Mouse (Mus musculus) heart, postnatal 25 days (tissue): ENCODE measurements around the gene Zmynd11. TPM values are rescaled to one million over a fixed set of nuclear protein-coding genes. Genes with fewer than 3 reads are reported as not detected.
"Not testable (repeated sequence)": the region's sequence is repeated elsewhere in the genome, so short reads cannot be mapped to it uniquely, and the experiment has no call there.

Experiments
- DNase-seq: peaks from one replicate; pipeline ENCODE4 v3.0.0; 2022; ENCODE audit warnings: low spot score
- intact Hi-C: fragments of 180-260 bp; cut with DNase I; formaldehyde crosslinking; loops from one replicate; pipeline ENCODE4 v1.15.1; 2025
- total RNA-seq, 2 experiments: library from RNA; stranded (reverse); gene quantifications; 2 replicates each; pipeline ENCODE4 v1.2.3; 2021

Gene Zmynd11
- total RNA-seq, 2 experiments from 2014 or later, result 122 to 135 TPM

- intact Hi-C loops, DNase-seq: not testable (repeated sequence)
Measured at GRCm38 (mm10) chr13:9732262-9732661, 32.9 kb downstream of the Zmynd11 start.

DNA sequence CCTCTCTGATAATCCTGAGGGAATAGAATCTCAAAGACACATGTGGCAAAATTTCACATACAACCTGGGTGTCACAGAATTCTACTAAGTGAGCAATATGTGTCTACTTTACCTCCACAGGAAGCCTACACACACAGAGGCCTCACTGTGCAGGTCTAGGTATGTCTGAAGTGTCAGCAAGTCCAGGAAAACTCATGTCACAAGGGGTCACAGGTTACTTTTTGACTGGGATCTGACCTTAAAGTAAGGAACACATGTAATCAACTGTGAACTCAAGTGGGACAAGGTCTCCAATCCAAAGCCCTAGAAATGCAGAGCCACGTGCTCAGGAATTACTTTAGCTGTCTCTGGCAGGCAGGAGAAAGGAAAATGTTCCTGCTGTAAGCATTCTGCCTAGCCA is 36.1 kb downstream of the Zmynd11 start:
- intact Hi-C loops, result no loop called here
- no peak for DNase-seq

DNA sequence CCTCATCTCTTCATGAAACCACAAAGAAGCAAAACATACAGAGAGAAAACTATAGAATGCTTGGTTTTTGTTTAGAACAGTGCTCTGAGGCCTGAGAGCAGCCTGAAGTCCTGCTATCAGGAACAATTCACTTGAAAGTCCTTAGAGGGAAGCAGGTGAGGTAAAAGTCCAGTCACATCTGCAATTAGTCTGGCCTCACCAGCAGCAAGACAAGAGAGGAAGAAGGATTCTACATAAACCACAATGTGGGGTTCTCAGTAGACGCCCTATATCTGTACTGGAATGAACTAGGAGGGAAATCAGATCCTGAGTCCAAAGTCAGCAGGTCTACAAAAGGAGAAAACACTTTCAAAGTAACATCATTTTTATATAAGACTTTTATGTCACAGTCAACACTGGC is 49.9 kb downstream of the Zmynd11 start:
- no peak for DNase-seq
- intact Hi-C loops, result no loop called here

- DNase-seq, result no peak
- intact Hi-C loops, result loop anchor here (5.0 kb wide), 1 partner anchor 59 kb away; no protein-coding TSS in a partner anchor
Measured at GRCm38 (mm10) chr13:9713462-9714134, 51.5 kb downstream of the Zmynd11 start.

- intact Hi-C loops, result loop anchor here (5.0 kb wide), 1 partner anchor 59 kb away; no protein-coding TSS in a partner anchor
- no peak for DNase-seq
Measured at GRCm38 (mm10) chr13:9712971-9713370, 52.2 kb downstream of the Zmynd11 start.

GRCm38 (mm10) chr13:9712409-9712808 is 52.7 kb downstream of the Zmynd11 start:
- DNase-seq, result no peak
- intact Hi-C loops, result loop anchor here (5.0 kb wide), 1 partner anchor 60 kb away; no protein-coding TSS in a partner anchor

GRCm38 (mm10) chr13:9708433-9709240 is 56.5 kb downstream of the Zmynd11 start:
- no peak for DNase-seq
- intact Hi-C loops, result no loop called here

DNA sequence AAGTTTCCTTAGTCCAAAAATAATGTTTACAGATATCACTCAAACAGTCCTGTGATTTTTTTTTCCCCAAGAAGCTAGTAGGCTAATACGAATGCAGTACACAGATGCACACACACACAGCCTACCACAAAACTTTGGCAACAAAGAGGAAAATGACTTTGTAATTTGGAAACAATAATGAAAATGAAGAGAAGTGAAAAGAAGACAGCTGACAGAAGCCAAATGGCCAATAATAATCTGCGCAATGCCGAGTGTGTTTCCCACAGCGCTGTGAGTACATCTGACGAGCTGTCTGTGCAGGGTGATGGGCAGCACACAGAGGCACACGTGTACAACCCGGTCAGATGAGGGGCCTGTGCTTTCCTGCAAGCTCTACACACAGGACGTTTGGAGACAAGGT is 58.4 kb downstream of the Zmynd11 start:
- intact Hi-C loops, result no loop called here

GRCm38 (mm10) chr13:9702615-9703235 is 62.4 kb downstream of the Zmynd11 start:
- no peak for DNase-seq
- intact Hi-C loops, result no loop called here

More for the DNA sequence above, 58.4 kb downstream of the Zmynd11 start:
- no peak for DNase-seq

DNA sequence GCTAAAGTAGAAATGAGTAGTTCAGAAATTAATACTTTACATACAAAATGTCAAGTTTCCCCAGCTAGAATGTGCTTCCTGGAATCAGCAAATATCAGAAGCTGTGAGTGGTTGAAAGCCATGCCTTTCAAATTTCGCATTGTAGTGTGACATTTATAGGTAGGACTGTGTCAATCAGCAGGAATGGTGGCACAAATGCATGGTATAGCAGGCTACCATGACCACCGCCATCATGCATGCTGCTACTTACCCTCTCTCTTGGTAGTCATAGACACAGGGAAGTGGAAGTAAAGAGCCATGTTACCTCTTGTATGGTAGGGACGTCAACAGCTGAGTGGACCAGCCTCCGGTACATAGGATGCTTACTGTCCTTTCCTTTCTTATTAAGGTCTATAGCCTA is 67.8 kb downstream of the Zmynd11 start:
- intact Hi-C loops, result loop anchor here (5.0 kb wide), 1 partner anchor 65 kb away; no protein-coding TSS in a partner anchor
- DNase-seq, result no peak

DNA sequence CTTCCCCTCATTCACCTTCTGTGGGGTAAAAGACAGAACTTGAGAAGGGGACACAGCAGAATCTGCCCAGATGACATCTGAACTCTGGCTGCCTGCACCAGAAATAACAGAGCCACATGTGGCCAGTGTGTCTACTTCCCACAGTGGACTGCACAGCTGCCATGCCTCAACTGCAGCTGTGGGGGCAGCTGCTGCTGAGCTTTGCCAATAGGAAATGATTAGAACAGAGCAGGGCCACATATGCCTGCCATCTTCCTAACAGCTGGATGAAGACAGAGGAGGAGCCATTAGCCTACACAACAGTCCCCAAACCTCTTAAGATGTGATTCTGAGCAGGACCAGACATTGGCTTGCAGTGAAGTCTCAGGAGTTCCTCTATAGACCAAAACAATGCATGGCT is 69.3 kb downstream of the Zmynd11 start:
- intact Hi-C loops, result loop anchor here (5.0 kb wide), 1 partner anchor 66 kb away; no protein-coding TSS in a partner anchor
- DNase-seq, result peak; percentile 44

- intact Hi-C loops, result loop anchor here (5.0 kb wide), 1 partner anchor 67 kb away; no protein-coding TSS in a partner anchor
- no peak for DNase-seq
Measured at GRCm38 (mm10) chr13:9695403-9695802, 69.7 kb downstream of the Zmynd11 start.

- no peak for DNase-seq
- intact Hi-C loops, result loop anchor here (5.0 kb wide), 1 partner anchor 68 kb away; no protein-coding TSS in a partner anchor
Measured at GRCm38 (mm10) chr13:9694651-9695050, 70.5 kb downstream of the Zmynd11 start.

GRCm38 (mm10) chr13:9692876-9693275 is 72.3 kb downstream of the Zmynd11 start:
- intact Hi-C loops, result no loop called here
- DNase-seq, result no peak

GRCm38 (mm10) chr13:9689366-9689765 is 75.8 kb downstream of the Zmynd11 start:
- intact Hi-C loops, result loop anchor here (5.0 kb wide), 1 partner anchor 158 kb away; no protein-coding TSS in a partner anchor
- DNase-seq, result no peak

DNA sequence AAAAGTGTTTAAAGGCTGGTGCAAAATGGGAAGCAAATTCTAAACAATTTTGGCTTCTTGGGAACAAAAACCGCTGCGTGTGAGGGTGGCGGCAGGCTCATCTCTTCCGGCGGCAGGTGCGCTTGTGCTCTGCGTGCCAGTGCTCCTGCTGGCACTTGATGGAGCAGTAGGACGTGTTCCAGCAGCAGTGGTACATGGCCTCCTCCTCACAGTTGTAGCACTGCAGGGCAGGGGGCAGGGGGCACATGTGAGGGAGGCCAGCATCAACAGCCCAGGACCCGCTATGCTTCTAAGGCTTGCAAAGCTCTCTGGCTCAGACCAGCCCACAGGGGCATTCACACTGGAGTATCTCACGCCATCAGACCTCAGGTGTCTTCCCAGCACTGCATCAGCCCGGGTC is 78.4 kb downstream of the Zmynd11 start:
- intact Hi-C loops, result loop anchor here (5.0 kb wide), 1 partner anchor 161 kb away; no protein-coding TSS in a partner anchor

GRCm38 (mm10) chr13:9686261-9686660 is 78.9 kb downstream of the Zmynd11 start:
- intact Hi-C loops, result loop anchor here (5.0 kb wide), 1 partner anchor 161 kb away; no protein-coding TSS in a partner anchor

More for the DNA sequence above, 78.4 kb downstream of the Zmynd11 start:
- DNase-seq, result no peak

DNA sequence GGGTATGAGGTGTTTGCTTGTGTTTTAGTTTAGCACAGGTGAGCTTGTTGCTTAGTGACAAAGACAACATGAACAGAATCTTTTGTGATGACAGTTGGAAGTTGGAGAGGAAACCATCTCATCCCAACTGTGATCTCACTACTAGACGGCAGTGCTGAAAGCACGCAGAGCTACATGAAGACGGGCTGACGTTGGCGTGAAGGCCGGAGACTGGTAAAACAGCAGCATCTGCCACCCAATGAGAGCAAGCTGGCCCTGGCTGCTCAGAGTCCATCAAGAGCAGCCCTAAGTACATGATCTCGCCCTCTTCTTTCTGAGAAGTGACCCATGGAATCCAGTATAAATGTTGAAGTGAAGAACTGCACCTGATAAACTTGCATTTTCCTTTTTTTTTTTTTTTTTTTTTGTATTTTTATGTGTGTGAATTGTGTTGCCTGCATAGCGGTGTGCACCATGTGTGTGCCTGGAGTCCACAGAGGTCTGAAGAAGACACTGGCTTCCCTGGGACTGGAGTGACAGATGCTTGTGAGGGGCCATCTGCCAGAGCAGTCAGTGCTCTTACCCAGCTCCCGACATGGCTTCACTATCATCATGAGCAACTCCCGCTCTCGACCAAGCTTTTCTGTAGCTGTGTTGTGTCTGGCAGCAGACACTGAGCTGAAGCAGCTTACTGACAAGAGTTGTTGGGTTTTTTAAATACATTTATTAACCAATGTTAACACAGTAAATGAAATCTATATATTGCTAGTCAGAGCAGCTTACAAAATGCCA is 80.8 kb downstream of the Zmynd11 start:
- intact Hi-C loops, result no loop called here
- DNase-seq, result no peak

More at GRCm38 (mm10) chr13:9686261-9686660, 78.9 kb downstream of the Zmynd11 start:
- no peak for DNase-seq

DNA sequence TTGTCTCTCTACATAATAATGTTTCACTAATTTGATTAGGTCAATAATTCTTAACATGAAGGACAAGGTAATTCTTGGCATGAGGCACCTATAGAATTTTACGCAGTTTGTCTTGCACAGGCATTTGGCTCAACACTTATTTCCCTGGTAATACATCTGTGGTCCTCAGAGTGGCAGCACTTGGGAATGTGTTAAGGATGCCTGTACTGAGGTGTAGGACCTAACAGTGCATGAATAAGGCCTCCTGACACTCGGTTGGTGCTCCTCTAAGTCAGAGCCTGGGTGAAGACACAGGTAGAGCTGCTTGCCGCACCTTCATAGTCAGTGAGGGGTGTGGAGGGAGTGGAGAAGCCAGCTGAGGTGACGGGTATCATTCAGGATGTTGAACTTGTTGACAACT is 81.8 kb downstream of the Zmynd11 start:
- intact Hi-C loops, result no loop called here
- no peak for DNase-seq
